Mouse (Mus musculus): Measurements from ENCODE around the gene Ltbp2.

DNA sequence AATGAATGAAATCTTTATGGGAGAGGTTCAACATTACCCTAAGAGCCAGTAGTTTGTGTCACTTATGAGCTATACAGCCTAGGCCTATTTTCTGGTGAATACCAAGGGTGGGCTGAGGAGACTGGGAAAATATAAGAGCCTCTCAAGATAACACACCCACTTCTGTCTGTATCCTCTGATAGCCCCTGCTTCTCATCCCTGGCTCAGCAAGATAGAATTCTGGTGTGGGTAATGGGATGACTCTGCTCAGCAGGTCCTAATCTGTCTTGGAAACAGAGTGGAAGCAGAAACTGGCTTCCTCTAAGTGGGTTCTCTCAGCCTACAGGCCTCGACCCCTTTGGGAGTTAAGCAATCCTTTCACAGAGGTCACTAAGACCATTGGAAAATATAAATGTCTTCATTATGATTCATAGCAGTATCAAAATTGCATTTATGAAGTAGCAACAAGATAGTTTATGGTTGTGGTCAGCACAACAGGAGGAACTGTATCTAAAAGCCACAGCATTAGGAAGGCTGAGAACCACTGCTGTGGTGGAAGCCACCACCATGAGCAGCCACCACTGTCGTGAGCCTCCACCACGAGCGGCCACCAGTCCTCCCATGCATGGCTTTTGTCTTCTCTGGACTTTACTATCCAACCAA, 21.8 kb downstream of the Ltbp2 start:
- no peak for TF ChIP-seq POLR2A (IDR thresholded peaks at IDR 0.05; ENCODE audit: insufficient read length, low read depth)
- no peak for TF ChIP-seq E2F4 (IDR thresholded peaks at IDR 0.05; ENCODE audit: insufficient read depth)
- TF ChIP-seq MAX (IDR thresholded peaks at IDR 0.05; ENCODE audit: low read depth) = no peak
- no peak for TF ChIP-seq POLR2AphosphoS2 (IDR thresholded peaks at IDR 0.05; ENCODE audit: insufficient read length, low read depth)
- no peak for TF ChIP-seq USF1 (IDR thresholded peaks at IDR 0.05; ENCODE audit: low read depth)
- no peak for TF ChIP-seq TCF12 (IDR thresholded peaks at IDR 0.05; ENCODE audit: insufficient read depth, poor library complexity, severe bottlenecking)
- no peak for TF ChIP-seq TCF3 (IDR thresholded peaks at IDR 0.05; ENCODE audit: insufficient read length, low read depth)
- no peak for TF ChIP-seq SRF (IDR thresholded peaks at IDR 0.05; ENCODE audit: control insufficient read depth, insufficient read length, low read depth)
- no peak for TF ChIP-seq MYOG (IDR thresholded peaks at IDR 0.05; ENCODE audit: control insufficient read depth in 1 of 3, insufficient read depth in 1 of 3, insufficient read length in 2 of 3, low read depth in 2 of 3)
- TF ChIP-seq REST (IDR thresholded peaks at IDR 0.05; ENCODE audit: insufficient read depth, insufficient read length) = no peak
